Mouse (Mus musculus) MEL (cell line): Measurements from ENCODE around the gene Serinc5.

ENCODE experiments used
- CTCF ChIP-seq, 3 experiments: IDR thresholded peaks in 2 of 3; conservative IDR thresholded peaks in 1 of 3; 2 replicates each; pipeline ENCODE4 v1.5.1; 2011 to 2012; ENCODE audit warnings: low read length in 3 of 3, low read depth in 2 of 3, mild to moderate bottlenecking in 2 of 3, improper control_type of control experiment in 1 of 3, inconsistent platforms in 1 of 3, mixed read lengths in 1 of 3, moderate library complexity in 1 of 3; ENCODE audit not compliant: control insufficient read depth in 1 of 3, insufficient read depth in 1 of 3, poor library complexity in 1 of 3, severe bottlenecking in 1 of 3
- POLR2A ChIP-seq, 2 experiments: IDR thresholded peaks; 2 replicates each; pipeline ENCODE4 v1.6.1; 2011 to 2012; ENCODE audit warnings: low read length in 2 of 2, mild to moderate bottlenecking in 2 of 2, control low read depth in 1 of 2, improper control_type of control experiment in 1 of 2, low read depth in 1 of 2, moderate library complexity in 1 of 2; ENCODE audit not compliant: control insufficient read depth in 1 of 2, insufficient read depth in 1 of 2, poor library complexity in 1 of 2

GRCm38 (mm10) chr13:92685273-92685672 lies 74.4 kb downstream of the Serinc5 start:
- TF ChIP-seq POLR2A (IDR thresholded peaks at IDR 0.05; ENCODE audit: control insufficient read depth in 1 of 2, insufficient read depth in 1 of 2, low read depth in 1 of 2, low read length in 2 of 2, poor library complexity in 1 of 2) (no peak), CTCF (IDR thresholded peaks at IDR 0.05 in 2 of 3, conservative IDR thresholded peaks at IDR 0.05 in 1 of 3; ENCODE audit: control insufficient read depth in 1 of 3, insufficient read depth in 1 of 3, low read depth in 2 of 3, low read length in 3 of 3, poor library complexity in 1 of 3, severe bottlenecking in 1 of 3) (no peak)
